Mouse (Mus musculus) c-Kit-positive CD71-negative TER-119-negative erythroid progenitor cells, embryonic 14.5 days (primary cell): ENCODE measurements around the gene Lrrc4.

Experiments used
- DNase-seq: peaks from one replicate; pipeline ENCODE4 v3.0.0-alpha.2; 2013; ENCODE audit warnings: low read depth

Lrrc4 gene

GRCm38 (mm10) chr6:28854598-28854997 lies 23.1 kb upstream of the Lrrc4 start:
- no peak for DNase-seq

- no peak for DNase-seq
Observed at GRCm38 (mm10) chr6:28853654-28854053, 22.1 kb upstream of the Lrrc4 start.

- DNase-seq: no peak
Observed at GRCm38 (mm10) chr6:28853164-28853563, 21.6 kb upstream of the Lrrc4 start.

GRCm38 (mm10) chr6:28852342-28852741 lies 20.8 kb upstream of the Lrrc4 start:
- no peak for DNase-seq

- no peak for DNase-seq
Observed at GRCm38 (mm10) chr6:28850326-28850900, 18.9 kb upstream of the Lrrc4 start.

- no peak for DNase-seq
Observed at GRCm38 (mm10) chr6:28849317-28849716, 17.8 kb upstream of the Lrrc4 start.

- DNase-seq: no peak
Observed at GRCm38 (mm10) chr6:28848891-28849290, 17.3 kb upstream of the Lrrc4 start.

- DNase-seq: no peak
Observed at GRCm38 (mm10) chr6:28848285-28848794, 16.8 kb upstream of the Lrrc4 start.

GRCm38 (mm10) chr6:28847616-28848015 lies 16.1 kb upstream of the Lrrc4 start:
- DNase-seq: no peak

- no peak for DNase-seq
Observed at GRCm38 (mm10) chr6:28845610-28846009, 14.1 kb upstream of the Lrrc4 start.

GRCm38 (mm10) chr6:28842375-28843276 lies 11.1 kb upstream of the Lrrc4 start:
- DNase-seq: no peak

- DNase-seq: no peak
Observed at GRCm38 (mm10) chr6:28841569-28841968, 10.0 kb upstream of the Lrrc4 start.

GRCm38 (mm10) chr6:28836600-28836999 lies 5.1 kb upstream of the Lrrc4 start:
- DNase-seq: no peak

- no peak for DNase-seq
Observed at GRCm38 (mm10) chr6:28834046-28834445, 2.5 kb upstream of the Lrrc4 start.

- no peak for DNase-seq
Observed at GRCm38 (mm10) chr6:28833380-28833822, 1.9 kb upstream of the Lrrc4 start.

GRCm38 (mm10) chr6:28832751-28833291 lies 1.3 kb upstream of the Lrrc4 start:
- DNase-seq: no peak

- no peak for DNase-seq
Observed at GRCm38 (mm10) chr6:28831854-28832750, 555 bp upstream of the Lrrc4 start.

- no peak for DNase-seq
Observed at GRCm38 (mm10) chr6:28830306-28830705, 1.2 kb downstream of the Lrrc4 start.

- no peak for DNase-seq
Observed at GRCm38 (mm10) chr6:28828593-28828992, 3.0 kb downstream of the Lrrc4 start.

- DNase-seq: no peak
Observed at GRCm38 (mm10) chr6:28827565-28827964, 4.0 kb downstream of the Lrrc4 start.

GRCm38 (mm10) chr6:28826689-28827389 lies 4.7 kb downstream of the Lrrc4 start:
- DNase-seq: no peak
